Mouse (Mus musculus) CH12.LX (cell line): ENCODE measurements at regions not wholly inside any gene's neighbourhood (a gene's known extent, or its start where the extent isn't known, plus 50 kb on each side); places are given as distances from the start of the nearest gene placed in this dataset.

Source experiments
- DNase-seq: peaks from one replicate; pipeline ENCODE4 v3.0.0-alpha.2; 2013; ENCODE audit errors: extremely low read depth
- H3K27ac ChIP-seq: 2 replicates; pipeline ENCODE4 v1.5.1; 2012; ENCODE audit warnings: low read depth, mild to moderate bottlenecking, control low read depth, moderate library complexity; ENCODE audit not compliant: insufficient read depth
- H3K27me3 ChIP-seq: replicated peaks from 2 replicates; pipeline ENCODE3; 2012; ENCODE audit warnings: inconsistent platforms
- H3K36me3 ChIP-seq, 2 experiments: replicated peaks in 1 of 2; 2 replicates each; pipeline versions ENCODE3 to v1.6.1; 2012; ENCODE audit warnings: inconsistent platforms in 1 of 2, low read length in 1 of 2, mild to moderate bottlenecking in 1 of 2, mixed read lengths in 1 of 2, moderate library complexity in 1 of 2; ENCODE audit not compliant: control insufficient read depth in 1 of 2, insufficient read depth in 1 of 2
- H3K4me1 ChIP-seq, 2 experiments: 2 replicates each; pipeline ENCODE4 v1.6.1; 2012; ENCODE audit warnings: inconsistent platforms in 1 of 2, moderate library complexity in 1 of 2; ENCODE audit not compliant: insufficient read depth in 2 of 2, control insufficient read depth in 1 of 2
- H3K4me2 ChIP-seq: 2 replicates; pipeline ENCODE4 v1.6.1; 2012; ENCODE audit warnings: low read depth, mild to moderate bottlenecking, control low read depth; ENCODE audit not compliant: poor library complexity, insufficient read depth, severe bottlenecking
- H3K4me3 ChIP-seq, 3 experiments: fragments of 150-350 bp in 1 of 3; sonication (generic) in 1 of 3; replicated peaks in 1 of 3; 2 replicates each; pipeline versions ENCODE3 to v1.5.1; 2011 to 2012; ENCODE audit warnings: low read depth in 2 of 3, low read length in 2 of 3, mild to moderate bottlenecking in 2 of 3, moderate library complexity in 2 of 3, control low read depth in 1 of 3, improper control_type of control experiment in 1 of 3, inconsistent platforms in 1 of 3, mixed read lengths in 1 of 3; ENCODE audit not compliant: poor library complexity in 1 of 3
- H3K79me2 ChIP-seq: replicated peaks from 2 replicates; pipeline ENCODE4 v1.6.1; 2012; ENCODE audit warnings: mild to moderate bottlenecking, moderate library complexity; ENCODE audit not compliant: control insufficient read depth, poor library complexity, insufficient read depth, severe bottlenecking; ENCODE audit errors: extremely low read depth
- H3K9ac ChIP-seq: 2 replicates; pipeline ENCODE4 v1.6.1; 2012; ENCODE audit warnings: low read depth, mild to moderate bottlenecking, control low read depth, moderate library complexity; ENCODE audit not compliant: insufficient read depth
- H3K9me3 ChIP-seq: replicated peaks from 2 replicates; pipeline ENCODE3; 2012; ENCODE audit warnings: low read length, inconsistent platforms, mixed read lengths
- CHD1 ChIP-seq: IDR thresholded peaks from 2 replicates; pipeline ENCODE4 v1.6.1; 2012; ENCODE audit warnings: low read depth, low read length, improper control_type of control experiment, inconsistent platforms
- CTCF ChIP-seq, 2 experiments: IDR thresholded peaks in 1 of 2; conservative IDR thresholded peaks in 1 of 2; 2 replicates each; pipeline ENCODE4 v1.5.1; 2011 to 2012; ENCODE audit warnings: low read depth in 2 of 2, low read length in 2 of 2, improper control_type of control experiment in 1 of 2, inconsistent platforms in 1 of 2, mild to moderate bottlenecking in 1 of 2, moderate library complexity in 1 of 2
- EP300 ChIP-seq: IDR thresholded peaks from 2 replicates; pipeline ENCODE4 v1.6.1; 2011; ENCODE audit warnings: low read length, improper control_type of control experiment
- GABPA ChIP-seq: IDR thresholded peaks from 2 replicates; pipeline ENCODE4 v1.6.1; 2012; ENCODE audit warnings: low read depth, low read length, improper control_type of control experiment, inconsistent platforms; ENCODE audit not compliant: insufficient replicate concordance
- JUND ChIP-seq: conservative IDR thresholded peaks from 2 replicates; pipeline ENCODE4 v1.6.1; 2011; ENCODE audit warnings: low read depth, low read length, improper control_type of control experiment
- MEF2A ChIP-seq: IDR thresholded peaks from 2 replicates; pipeline ENCODE4 v1.6.1; 2014; ENCODE audit warnings: low read depth, mild to moderate bottlenecking, inconsistent platforms, low read length, improper control_type of control experiment, borderline replicate concordance
- PAX5 ChIP-seq: IDR thresholded peaks from 2 replicates; pipeline ENCODE4 v1.6.1; 2012; ENCODE audit warnings: low read length, inconsistent platforms, mixed read lengths
- RAD21 ChIP-seq: IDR thresholded peaks from 2 replicates; pipeline ENCODE4 v1.6.1; 2011; ENCODE audit warnings: low read depth, mild to moderate bottlenecking, low read length, improper control_type of control experiment, moderate library complexity
- RCOR1 ChIP-seq: conservative IDR thresholded peaks from 2 replicates; pipeline ENCODE4 v1.6.1; 2012; ENCODE audit warnings: low read depth, mild to moderate bottlenecking, inconsistent platforms, low read length, improper control_type of control experiment
- SIN3A ChIP-seq: IDR thresholded peaks from 2 replicates; pipeline ENCODE4 v1.6.1; 2012; ENCODE audit warnings: low read length, improper control_type of control experiment, inconsistent platforms
- SMC3 ChIP-seq: IDR thresholded peaks from 2 replicates; pipeline ENCODE4 v1.6.1; 2011; ENCODE audit warnings: low read depth, low read length, improper control_type of control experiment
- TBP ChIP-seq: conservative IDR thresholded peaks from 2 replicates; pipeline ENCODE4 v1.6.1; 2011; ENCODE audit warnings: low read depth, low read length, improper control_type of control experiment
- UBTF ChIP-seq: IDR thresholded peaks from 2 replicates; pipeline ENCODE4 v1.6.1; 2012; ENCODE audit warnings: low read depth, mild to moderate bottlenecking, inconsistent platforms, low read length, improper control_type of control experiment, moderate library complexity
- USF1 ChIP-seq: IDR thresholded peaks from 2 replicates; pipeline ENCODE4 v1.6.1; 2014; ENCODE audit warnings: low read depth, mild to moderate bottlenecking, inconsistent platforms, low read length, improper control_type of control experiment
- USF2 ChIP-seq: conservative IDR thresholded peaks from 2 replicates; pipeline ENCODE4 v1.6.1; 2011; ENCODE audit warnings: low read depth, low read length, improper control_type of control experiment
- ZC3H11A ChIP-seq: IDR thresholded peaks from 2 replicates; pipeline ENCODE4 v1.6.1; 2012; ENCODE audit warnings: low read depth, mild to moderate bottlenecking, inconsistent platforms, low read length, improper control_type of control experiment
- dilution Hi-C: fragments of 300-500 bp; cut with MboI; formaldehyde crosslinking; loops from 2 replicates; pipeline ENCODE4 v1.14.3; 2020; ENCODE audit warnings: low sequenced_read_pairs; ENCODE audit not compliant: extremely low pct_unique_long_range_greater_than_20kb, extremely low pct_ligation_motif_present
- in situ Hi-C: fragments of 300-500 bp; cut with MboI; formaldehyde crosslinking; loops from 3 replicates; pipeline ENCODE4 v1.14.3; 2019; ENCODE audit warnings: low sequenced_read_pairs, low pct_ligation_motif_present, low pct_unique_long_range_greater_than_20kb, mixed read lengths

DNA sequence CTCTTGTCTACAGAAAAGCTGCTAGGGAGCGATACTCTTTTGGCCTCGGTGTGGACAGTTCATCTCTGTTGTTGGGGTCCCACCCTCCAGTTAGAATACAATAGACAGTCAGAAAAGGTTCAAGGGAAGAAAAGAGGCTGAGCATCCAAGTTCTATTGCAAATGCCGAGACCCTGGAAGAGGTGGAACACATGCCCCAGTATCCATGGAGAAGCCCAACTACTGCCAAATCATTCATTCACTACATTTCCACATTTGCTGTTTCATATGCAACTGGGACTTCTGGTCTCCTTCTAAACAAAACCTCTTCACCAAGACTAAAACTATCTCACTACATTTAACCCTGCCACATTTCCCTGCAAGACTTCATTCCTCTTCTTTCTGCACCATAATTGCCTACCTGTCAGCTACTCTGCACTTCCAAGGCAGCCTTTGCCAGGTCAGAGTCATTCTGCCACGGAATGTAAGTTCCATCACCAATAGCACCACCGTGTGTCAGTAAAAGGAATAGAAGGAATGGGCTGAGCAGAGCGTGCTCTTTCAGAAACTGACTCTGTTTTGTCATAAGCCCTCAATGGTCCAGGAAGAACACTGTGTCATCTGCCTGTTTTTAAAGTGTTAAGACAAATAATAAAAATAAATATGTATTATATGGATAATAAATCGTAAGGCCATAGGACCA, 92.0 kb upstream of the Nxt1 start:
- Histone ChIP-seq H3K79me2 (no peaks in the 10 kb centered on the region), H3K27ac (no peak overlapping the region), H3K4me1 (peaks cover 3 to 10% of the 10 kb centered on the region in 2 experiments; a peak in 3 of 4 replicates), H3K36me3 (no peaks in the 10 kb centered on the region), H3K9me3 (no peaks in the 10 kb centered on the region), H3K27me3 (no peaks in the 10 kb centered on the region), H3K9ac (no peak overlapping the region), H3K4me3 (no peak overlapping the region), H3K4me2 (no peak overlapping the region)
- in situ Hi-C loops, result no loop called here
- DNase-seq, result peak; percentile 51
- 0 out of 2 replicates have a peak, but pooled peaks have one; percentile 9 for TF ChIP-seq JUND
- no peak for TF ChIP-seq PAX5
- peak; percentile 67 for TF ChIP-seq RAD21
- no peak for TF ChIP-seq GABPA
- TF ChIP-seq CTCF (conservative IDR thresholded peaks at IDR 0.05 in 1 of 2, IDR thresholded peaks at IDR 0.05 in 1 of 2; ENCODE audit: low read depth in 2 of 2, low read length in 2 of 2), result peak; percentile 35 to 79; a peak in 3 of 4 replicates
- TF ChIP-seq SMC3, result peak; percentile 83
- 0 out of 2 replicates have a peak, but pooled peaks have one; percentile 3 for TF ChIP-seq ZC3H11A
- dilution Hi-C loops, result no loop called here

DNA sequence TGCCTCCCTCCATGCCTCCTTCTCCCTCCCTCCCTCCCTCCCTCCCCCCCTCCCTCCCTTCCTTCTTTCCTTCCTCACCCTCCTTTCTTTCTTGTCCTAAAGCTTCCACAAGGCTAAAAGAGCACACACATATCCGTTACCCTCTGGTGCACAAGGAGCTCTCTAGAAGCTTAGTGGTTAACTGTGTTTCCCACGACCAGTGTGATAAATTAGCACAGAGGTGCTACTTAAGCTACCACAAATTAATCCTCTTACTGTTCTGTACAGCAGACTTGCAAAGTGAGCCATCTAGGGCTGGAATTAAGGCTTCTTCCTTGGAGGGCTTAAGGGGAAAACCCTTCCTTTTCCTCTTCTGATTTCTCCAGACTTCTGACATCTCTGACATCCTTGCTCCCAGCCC, 92.8 kb upstream of the Nxt1 start:
- H3K4me2 ChIP-seq, result no peak overlapping the region
- H3K27ac ChIP-seq, result no peak overlapping the region
- dilution Hi-C loops (no loop called here), in situ Hi-C loops (no loop called here)
- H3K27me3 ChIP-seq, result no peaks in the 10 kb centered on the region
- no peak overlapping the region for H3K4me3 ChIP-seq
- H3K36me3 ChIP-seq, result no peaks in the 10 kb centered on the region
- no peak overlapping the region for H3K9ac ChIP-seq
- no peaks in the 10 kb centered on the region for H3K9me3 ChIP-seq
- TF ChIP-seq SIN3A (no peak), USF1 (no peak), JUND (no peak), CHD1 (no peak), EP300 (no peak), RCOR1 (no peak), TBP (no peak), MEF2A (no peak), UBTF (no peak), USF2 (no peak)
- peaks cover 3 to 10% of the 10 kb centered on the region in 2 experiments; a peak in 3 of 4 replicates for H3K4me1 ChIP-seq
- no peak for DNase-seq
- H3K79me2 ChIP-seq, result no peaks in the 10 kb centered on the region
